Mouse (Mus musculus): Measurements from ENCODE around the gene Nap1l4. TPM values are rescaled to one million over a fixed set of nuclear protein-coding genes. Genes with fewer than 3 reads are reported as not detected.
"Not testable (repeated sequence)": the region's sequence is repeated elsewhere in the genome, so short reads cannot be mapped to it uniquely, and the experiment has no call there.

Nap1l4 gene
- total RNA-seq (2015) (52.4 and 55.3 TPM in 2 replicates), total RNA-seq (2017) (105 and 107 TPM in 2 replicates)

DNA sequence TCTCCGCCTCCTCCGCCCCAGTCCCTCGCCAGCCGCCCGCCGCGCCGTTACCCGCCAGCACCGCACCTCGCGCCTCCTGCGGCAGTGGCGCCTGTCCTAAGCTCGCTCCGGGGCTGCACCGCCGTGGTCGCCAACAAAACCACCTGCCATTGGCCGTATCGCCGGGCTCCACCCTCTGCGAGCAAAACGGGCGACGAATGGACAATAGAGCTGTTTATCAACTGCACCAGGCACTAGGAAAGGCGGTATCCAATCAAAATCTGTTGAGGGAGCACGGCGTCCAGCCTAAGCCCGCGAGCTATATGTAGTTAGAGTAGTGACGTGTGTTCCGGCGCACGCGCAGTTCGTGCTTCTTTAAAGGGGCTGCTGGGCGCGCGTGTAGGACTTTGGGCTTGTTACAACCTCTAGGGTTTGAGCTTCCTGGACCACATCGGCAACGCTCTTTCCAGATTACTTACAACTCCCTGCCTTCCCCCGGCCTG, at the start of gene Nap1l4:
TSS of gene Nap1l4 (minus strand) at position 131 of the 482 bp plus-strand sequence.
- peak; percentile 86 for ATAC-seq (ENCODE audit: poor library complexity, severe bottlenecking)

DNA sequence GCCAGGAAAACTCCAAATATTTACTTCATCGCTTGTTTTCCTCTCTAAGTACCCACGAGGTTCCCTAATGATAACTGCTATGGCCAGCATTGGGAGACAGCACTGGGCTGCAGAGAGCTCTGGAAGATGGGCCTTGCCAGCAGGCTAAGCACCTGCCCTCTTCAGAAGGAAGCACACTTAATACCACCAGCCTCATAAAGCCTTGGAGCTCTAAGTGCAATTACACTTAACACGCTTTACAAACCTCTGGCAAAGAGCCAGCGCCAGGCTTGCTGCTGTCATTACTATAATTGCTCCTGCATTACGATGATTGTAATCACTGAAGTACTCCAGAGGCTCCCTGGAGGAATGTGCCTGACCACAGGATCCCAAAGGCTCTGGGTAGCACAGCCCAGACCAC, 46.0 kb upstream of the Nap1l4 start:
- ATAC-seq (ENCODE audit: poor library complexity, severe bottlenecking), result no peak

DNA sequence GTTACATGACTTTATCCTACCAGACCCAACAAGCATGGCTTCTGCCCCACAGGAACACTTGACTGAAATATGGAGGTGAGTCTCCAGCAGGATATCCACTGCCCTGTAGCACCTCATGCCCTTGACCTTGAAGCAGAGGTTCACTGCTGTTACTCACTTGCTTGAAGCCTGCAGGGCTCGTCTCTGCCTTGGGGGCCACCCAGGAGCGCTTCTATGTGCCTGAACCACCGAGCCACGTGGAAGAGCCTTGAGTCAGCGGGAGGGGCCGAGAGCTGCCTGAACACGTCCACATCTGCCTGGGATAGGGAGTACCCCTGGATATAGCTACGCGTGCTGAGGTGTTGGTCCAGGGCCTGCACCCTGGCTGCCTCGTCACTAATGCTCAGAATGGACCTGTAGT, 43.3 kb upstream of the Nap1l4 start:
- no peak for ATAC-seq (ENCODE audit: poor library complexity, severe bottlenecking)

DNA sequence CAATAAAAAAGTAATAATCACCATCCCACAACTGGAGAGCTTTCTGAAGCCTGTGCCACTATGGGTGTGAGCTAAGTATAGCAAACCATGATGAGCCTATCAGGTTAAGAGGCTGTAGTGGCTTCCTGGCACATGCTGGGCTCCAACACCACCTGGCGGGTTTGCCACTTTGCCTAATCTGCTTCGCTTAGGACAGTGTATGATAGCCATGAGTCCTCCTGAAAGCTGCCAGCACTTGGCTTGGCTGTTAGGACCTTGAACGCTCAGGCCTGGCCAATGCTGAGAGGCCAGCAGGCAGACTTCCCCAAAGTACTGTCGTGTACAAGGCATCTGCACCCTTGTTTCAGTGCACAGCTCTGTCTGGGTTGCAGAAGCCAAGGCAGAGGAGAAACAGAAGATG, 39.1 kb upstream of the Nap1l4 start:
- no peak for ATAC-seq (ENCODE audit: poor library complexity, severe bottlenecking)

DNA sequence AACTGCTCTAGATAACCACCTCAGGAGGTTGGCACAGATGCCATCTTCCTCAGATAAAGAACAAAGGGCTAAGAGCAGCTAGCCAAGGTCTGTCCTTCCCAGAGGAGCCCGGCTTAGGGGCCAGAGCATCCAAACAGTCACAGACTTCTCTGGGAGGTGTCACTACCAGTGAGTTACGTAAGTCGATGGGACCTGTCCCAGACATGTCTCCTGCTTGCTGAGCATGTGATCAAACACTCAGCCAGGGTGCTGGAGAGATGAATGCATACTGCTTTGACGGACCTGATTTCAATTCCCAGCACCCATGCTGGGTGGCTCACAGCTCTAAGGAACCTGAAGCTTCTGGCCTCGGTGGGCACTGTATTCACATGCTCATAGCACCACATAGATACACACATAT, 38.7 kb upstream of the Nap1l4 start:
- ATAC-seq (ENCODE audit: poor library complexity, severe bottlenecking), result no peak

DNA sequence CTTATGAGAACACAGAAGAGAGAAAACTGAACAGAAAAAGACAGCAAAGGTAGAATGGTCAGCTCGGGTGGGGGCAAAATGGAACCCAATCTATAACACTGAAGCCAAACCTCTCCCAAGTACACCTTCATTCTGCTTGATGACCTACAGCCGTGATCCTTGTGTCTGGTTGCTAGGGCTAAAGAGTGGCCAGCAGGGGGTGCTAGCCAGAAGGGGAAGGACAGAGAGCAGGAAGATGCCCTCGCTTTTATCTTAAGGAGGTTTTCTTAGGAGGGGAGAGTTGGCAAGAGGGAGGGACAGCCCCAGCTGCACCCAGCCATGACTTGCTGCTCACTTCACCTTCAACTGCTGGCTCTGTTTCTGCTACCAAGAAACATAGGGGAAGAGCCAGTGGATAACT, 35.0 kb upstream of the Nap1l4 start:
- ATAC-seq (ENCODE audit: poor library complexity, severe bottlenecking), result peak; percentile 90

DNA sequence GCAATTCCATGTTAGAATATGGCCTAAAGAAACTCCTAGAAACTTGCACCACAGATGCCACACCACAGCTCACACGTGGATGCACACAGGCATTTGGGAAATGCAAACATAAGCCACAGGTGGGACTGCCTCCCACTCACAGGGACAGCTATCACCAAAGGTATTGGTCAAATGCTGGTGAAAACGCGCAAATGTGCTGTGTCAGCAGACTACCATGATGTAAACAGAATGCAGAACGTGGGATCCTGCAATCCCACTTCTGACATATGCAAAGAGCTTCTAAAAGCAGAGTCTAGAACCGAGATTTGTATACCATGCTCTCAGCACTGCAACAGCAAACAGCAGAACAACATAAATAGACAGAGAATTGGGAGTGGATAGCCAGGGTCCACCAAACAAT, 34.1 kb upstream of the Nap1l4 start:
- ATAC-seq (ENCODE audit: poor library complexity, severe bottlenecking), result no peak

DNA sequence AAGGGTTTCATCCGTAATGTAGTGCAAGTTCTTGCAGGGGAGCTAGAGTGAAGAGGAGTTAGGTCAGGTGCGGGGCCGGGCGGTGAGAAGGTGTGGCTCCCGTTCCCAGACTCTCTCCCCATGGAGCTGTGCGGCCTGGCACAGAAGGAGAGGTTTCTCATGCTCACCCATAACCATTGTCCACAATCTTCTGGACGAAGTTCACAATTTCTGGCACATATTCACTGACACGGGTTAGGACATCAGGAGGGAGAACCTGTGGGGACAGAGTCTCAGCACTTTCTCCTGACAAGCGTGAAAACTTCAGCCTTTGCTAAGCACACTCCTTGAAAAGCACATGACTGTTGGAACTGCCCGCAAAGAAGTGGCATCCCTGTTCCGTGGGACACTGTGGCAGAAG, 26.8 kb upstream of the Nap1l4 start:
- no peak for ATAC-seq (ENCODE audit: poor library complexity, severe bottlenecking)

DNA sequence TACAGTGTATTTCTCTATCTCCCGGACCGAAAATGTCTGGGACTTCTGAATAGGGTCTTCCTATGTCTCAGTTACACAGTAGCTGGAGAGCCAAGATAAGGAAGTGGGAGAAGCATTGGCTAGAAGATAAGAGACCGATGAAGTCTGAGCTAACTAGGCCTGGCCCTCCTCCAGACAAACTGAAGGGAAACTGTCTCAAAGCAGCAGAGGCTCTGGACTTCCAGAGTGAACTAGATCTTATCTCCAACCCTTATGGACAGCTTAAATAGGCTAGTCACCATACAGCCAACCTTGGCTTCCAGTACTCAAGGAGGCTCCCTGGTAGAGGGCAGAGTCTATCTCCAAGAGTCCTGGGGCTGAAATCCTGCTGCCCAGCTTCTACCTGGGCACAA, 16.7 kb upstream of the Nap1l4 start:
- peak; percentile 24; the same call in 1 of the 2 replicates for ATAC-seq (ENCODE audit: poor library complexity, severe bottlenecking)

DNA sequence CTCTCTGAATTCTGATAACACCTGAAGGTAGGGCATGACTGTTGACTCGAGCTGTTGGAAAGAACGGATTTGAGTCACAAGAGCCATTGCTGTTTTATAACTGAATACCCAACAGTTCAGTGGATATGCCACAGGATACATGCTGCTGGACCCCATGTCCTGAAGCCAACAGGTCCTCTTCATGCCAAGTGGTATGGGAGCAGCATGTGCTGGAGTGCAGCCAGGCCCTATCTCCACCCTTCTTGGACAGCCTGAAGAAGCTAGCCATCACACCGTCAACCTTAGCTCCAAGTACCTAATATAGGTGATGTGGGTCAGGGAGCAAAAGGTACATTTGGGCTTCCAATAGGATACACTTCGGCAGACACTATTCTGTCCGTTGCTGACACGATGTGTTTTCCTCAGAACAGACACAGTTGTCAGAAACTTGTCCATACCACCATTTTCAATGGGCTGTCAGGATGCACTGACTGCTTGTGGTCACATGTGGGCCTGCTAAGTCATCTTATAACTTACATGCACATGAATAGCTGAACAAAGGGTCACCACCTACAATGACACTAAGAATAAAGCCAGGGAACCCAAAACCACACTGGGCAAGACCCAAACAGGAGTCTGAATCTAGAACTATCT, 16.2 kb upstream of the Nap1l4 start:
- ATAC-seq (ENCODE audit: poor library complexity, severe bottlenecking), result no peak

DNA sequence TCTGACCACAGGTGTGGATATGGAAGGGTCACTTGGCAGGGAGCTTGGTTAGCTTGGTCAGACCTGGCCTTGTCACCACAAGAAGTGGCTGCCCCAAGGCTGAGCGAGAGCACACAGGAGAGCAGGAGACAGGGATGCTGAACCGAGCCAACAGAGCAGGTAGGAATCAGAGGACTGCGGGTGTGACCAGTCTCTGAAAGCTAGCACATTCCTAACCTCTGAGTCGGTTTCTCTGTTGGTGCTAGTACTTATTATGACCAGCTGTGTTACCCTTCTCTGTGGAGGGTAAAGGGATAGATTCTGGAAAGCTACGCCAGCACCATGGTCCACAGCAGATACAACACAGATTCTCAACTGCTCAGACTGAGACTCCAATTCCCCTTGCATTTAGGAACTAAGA, 14.9 kb upstream of the Nap1l4 start:
- ATAC-seq (ENCODE audit: poor library complexity, severe bottlenecking), result no peak

DNA sequence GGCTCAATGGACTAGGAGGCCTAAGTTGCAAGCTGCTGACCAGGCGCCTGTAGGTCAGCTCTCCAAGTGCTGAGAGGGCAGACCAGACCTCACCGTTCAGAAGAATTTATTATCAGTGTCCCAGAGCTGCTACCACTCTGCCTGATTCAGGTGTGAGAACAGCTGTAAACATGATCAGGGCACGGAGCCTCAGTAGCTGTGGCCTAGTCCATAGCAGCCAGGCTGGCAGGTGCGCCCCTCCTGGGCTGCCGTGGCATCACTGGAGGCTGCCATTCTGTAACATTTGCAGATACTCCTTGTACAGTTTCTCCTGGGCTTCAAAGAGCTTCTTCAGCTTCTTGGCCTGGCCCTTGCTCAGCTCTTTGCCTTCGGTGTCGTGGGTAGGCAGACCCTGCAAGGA, 8.7 kb upstream of the Nap1l4 start:
- 0 out of 2 replicates have a peak, but pooled peaks have one; percentile 31 for ATAC-seq (ENCODE audit: poor library complexity, severe bottlenecking)

DNA sequence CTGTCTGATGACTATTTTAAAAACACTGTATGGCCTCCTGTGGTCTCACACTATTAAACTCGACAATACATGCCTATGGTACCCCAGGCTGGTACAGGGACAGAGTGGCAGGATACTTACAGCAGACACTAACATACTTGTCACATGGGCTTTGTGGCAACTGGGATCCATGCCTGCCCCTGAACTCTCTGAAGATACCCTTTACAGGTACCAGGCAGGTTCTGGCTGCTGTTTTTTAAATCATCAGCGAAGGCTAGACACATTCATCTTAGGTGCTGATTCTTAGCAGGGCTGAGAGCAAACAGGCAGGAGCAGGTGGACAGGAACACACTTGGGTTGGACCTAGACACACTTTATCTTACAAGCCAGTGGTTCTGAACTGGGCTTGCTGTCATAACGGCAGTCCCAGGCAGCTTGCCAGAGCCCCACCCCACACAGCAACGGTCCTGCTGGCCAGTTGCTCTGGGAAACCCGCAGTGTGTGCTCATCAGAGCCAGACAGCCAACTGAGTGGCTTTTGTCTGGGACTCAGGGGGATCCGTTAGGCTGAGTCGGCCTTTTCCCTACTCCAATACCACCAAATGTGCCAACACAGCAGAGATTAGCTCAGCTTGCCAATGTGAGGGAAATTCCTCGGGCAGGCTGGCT, 8.2 kb upstream of the Nap1l4 start:
- peak; percentile 51 for ATAC-seq (ENCODE audit: poor library complexity, severe bottlenecking)

DNA sequence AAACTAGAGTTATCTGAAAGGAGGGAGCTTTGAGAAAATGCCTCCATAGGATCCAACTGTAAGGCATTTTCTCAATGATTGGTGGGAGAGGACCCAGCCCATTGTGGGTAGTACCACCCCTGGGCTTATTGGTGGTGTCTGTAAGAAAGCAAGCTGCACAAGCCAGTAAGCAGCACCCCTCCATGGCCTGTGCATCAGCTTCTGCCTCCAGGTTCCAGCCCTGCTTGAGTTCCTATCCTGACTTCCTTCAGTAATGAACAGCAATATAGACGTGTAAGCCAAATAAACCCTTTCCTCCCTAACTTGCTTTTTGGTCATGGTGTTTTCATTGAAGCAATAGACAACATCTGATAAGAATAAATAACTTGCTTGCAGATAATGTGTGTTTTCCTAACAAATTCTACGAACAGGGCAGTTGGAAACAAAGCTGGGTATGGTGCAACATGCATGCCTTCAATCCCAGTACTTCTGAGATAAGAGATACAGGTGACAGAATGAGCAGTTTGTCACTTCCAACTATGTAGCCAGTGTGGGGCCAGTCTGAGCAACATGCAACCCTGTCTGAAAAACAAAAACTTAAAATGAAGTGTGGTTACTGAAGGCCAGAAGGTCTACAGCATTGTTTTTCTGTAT, 798 bp upstream of the Nap1l4 start:
- no peak for ATAC-seq (ENCODE audit: poor library complexity, severe bottlenecking)

DNA sequence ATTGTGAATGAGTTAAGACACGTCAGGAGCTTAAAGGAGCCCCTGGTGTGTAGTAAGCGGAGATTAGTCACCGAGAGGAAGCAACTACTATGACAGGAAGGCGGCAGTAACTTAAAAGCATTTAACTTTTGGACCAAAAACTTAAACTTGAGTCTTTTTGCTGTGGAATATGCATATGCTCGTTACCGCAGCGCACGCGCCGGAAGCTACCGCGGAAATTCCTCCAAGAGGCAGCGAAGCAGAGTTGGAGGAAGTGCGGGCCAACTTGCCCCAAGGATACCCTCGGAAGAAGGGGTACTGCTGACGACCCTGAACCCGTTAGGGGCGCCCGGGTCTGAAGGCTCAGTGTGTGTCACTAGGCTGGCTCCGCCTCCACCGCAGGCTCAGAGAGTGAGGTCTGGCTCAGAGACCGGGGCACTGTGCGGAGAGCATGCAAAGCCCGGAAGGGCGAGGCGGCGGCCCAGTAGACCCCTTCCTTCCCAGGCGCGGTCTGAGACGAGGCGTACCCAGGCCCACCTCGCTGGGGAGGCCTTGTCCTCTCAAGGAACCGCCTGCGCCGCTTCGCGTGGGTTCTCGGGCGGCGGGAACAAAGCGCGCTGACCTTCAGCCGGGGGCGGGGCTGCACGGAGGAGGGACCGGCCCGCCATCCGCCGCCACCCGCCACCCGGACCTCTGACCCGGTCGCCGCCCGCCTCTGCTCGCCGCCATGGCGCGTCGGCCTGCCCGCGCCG, 510 bp downstream of the Nap1l4 start:
- peak; percentile 45 for ATAC-seq (ENCODE audit: poor library complexity, severe bottlenecking)

DNA sequence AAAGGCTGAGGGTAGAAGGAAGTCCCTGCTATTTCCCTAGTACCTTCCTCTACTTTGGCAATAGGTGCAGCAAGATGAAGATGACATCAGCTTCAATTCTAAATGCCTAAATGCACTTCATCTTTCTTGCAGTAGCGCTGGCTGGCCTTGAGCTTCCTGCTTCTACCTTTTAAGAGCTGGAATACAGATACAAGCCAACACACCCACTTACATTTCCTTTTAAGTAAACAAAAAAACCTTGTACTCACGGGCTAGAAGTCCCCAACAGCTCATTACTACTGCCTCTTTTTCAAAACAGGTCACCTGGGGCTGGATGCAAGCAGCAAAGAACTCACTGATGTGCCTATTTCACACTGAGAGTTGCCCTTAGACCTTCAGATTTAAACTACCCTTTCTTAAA, 2.4 kb downstream of the Nap1l4 start:
- ATAC-seq (ENCODE audit: poor library complexity, severe bottlenecking), result peak; percentile 9; the same call in 1 of the 2 replicates

DNA sequence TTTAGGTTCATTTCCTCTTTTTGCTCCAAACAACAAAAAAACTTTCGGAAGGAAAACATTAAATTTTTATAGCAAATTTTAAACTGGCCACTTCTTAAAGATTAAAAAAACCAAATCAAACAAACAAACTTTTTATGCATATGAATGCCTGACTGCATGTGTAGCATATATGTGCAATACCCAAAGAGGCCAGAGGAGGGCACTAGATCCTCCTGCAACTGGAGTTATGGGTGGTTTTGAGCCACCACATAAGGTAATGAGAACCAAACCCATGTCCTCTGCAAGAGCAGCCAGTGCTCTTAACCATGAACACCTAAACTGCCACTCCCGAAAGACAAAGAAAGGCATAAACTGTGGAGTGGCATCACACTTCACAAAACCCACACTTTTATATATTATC, 4.5 kb downstream of the Nap1l4 start:
- ATAC-seq (ENCODE audit: poor library complexity, severe bottlenecking), result no peak

DNA sequence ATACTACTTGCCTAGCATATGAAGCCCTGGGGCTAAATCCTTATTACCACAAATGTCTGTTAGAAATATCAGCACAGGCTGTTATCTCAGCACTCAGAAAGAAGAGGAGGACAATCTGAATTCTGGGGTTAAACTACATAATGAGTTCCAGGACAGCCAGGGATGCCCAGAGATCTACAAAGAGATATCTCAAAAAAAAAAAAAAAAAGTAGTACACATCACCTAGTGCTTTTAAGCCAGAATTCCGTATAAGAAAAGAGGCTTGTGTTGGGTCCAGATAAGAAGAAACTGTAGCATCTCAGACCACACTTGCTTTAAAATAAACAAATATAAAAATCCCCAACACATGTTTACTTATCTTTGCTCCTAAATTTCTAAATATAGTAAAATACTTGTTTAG, 10.2 kb downstream of the Nap1l4 start:
- ATAC-seq (ENCODE audit: poor library complexity, severe bottlenecking), result no peak

DNA sequence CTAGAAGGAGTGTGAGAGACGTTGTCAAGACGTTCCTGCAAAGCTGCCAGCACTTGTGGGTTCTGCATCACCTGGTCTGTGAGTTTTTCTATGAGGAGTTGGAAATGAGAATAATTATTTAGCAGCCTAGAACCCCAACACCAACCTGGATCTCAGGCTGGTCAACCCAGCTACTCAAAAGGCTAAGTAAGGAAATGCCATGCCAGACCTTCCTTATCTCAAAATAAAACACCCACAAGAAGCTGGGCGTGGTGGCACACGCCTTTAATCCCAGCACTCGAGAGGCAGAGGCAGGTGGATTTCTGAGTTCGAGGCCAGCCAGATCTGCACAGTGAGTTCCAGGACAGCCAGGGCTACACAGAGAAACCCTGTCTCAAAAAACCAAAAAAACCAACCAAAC, 10.7 kb downstream of the Nap1l4 start:
- ATAC-seq (ENCODE audit: poor library complexity, severe bottlenecking), result not testable (repeated sequence)

DNA sequence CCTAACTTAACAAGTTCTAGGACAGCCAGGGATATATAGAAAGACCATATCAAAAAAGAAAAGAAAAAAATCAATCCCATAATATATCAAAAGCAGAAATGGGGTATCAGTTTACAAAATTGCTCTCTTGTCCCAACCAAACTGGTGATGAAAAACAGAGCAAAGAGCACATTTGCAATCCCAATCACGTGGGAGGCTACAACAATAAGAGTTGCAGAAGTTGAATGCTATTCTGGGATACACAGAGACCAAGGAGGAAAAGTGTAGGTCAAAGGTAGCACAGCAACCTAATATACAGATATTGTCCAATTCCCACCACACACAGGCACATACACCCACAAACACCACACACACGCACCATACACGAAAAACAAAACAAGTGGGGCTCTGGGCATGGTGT, 12.7 kb downstream of the Nap1l4 start:
- no peak for ATAC-seq (ENCODE audit: poor library complexity, severe bottlenecking)

DNA sequence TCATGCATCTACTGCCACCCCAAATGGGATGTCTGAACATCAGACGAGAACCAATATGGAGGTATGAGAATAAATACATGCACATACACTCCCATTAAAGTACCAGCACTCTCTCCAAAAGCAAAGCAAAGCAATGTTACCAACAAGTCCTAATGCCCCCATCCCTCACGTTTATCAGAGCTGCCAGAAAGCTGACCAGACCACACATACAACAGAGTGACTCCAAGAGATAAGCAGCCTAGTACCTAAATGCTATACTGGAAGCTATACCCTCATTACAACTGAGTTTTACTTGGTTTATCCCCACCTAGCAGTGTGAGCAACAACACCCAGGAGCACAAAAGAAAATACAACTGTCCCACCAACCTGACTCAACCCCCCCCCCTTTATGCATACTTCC, 15.6 kb downstream of the Nap1l4 start:
- ATAC-seq (ENCODE audit: poor library complexity, severe bottlenecking), result no peak
